Mouse (Mus musculus): ENCODE measurements around the gene Rab17.

The Rab17 gene

DNA sequence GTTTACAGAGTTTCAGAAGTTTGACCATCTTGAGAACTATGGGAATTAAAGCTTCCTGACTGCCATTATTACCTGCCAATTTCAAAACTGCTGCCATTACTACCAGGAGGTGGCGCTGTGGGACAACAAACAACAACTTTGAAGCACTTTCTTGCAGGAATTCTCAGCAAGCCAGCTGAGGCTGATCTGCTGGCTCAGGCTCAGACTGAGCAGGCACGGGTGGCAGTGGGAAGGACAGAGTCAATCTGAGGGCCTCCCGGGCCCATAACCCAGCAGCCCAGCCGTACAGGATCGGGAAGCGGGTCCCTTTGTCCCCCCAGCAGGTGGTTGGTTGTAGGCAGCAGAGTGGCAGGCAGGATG lies 40.9 kb downstream of the Rab17 start:
- peak; percentile 71 for DNase-seq (ENCODE audit: low read depth, low spot score)

DNA sequence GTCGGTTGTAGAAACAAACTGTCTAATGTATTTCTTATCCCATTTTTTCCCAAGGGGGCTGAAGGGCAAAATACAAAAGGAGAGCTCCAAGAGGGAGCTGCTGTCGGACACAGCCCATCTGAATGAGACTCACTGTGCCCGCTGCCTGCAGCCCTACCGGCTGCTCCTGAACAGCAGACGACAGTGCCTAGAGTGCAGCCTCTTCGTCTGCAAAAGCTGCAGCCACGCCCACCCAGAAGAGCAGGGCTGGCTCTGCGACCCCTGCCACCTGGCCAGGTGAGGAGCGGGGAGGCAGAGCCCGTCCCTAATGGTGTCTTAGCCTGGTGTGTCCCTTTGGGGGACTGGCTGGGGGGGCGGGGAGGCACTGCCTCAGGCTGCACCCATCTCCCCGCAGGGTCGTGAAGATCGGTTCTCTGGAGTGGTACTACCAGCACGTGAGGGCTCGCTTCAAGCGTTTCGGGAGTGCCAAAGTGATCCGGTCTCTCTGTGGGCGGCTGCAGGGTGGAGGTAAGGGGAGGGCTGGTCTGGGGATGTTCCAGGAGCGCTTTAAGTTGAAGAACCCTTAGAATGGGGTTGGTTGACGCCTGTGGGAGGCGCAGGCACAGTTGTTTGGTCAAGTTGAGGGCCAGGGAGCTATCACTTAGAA lies 41.4 kb downstream of the Rab17 start:
- no peak for DNase-seq (ENCODE audit: low read depth, low spot score)

DNA sequence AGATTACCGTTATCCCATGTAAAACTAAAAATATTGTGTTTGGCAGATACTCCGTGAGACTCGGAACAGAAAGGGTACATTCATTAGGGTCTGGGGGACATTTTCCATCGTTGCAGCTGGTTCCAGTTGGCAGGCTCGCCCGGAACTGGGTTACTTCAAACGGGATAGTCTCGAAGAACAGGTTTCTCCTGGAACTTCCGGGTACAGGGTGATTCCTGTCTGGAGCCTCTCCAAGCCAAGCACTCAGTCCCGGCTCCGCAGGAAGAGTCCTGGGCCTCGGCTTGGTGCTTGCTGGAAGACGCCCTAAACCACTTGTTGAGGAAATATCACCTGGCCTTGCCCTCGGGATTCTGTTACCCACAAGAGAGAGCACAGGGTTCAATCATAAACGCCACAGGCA lies 42.2 kb downstream of the Rab17 start:
- DNase-seq (ENCODE audit: low read depth, low spot score) = no peak

GRCm38 (mm10) chr1:90926030-90926429 lies 43.4 kb downstream of the Rab17 start:
- no peak for DNase-seq (ENCODE audit: low read depth, low spot score)

DNA sequence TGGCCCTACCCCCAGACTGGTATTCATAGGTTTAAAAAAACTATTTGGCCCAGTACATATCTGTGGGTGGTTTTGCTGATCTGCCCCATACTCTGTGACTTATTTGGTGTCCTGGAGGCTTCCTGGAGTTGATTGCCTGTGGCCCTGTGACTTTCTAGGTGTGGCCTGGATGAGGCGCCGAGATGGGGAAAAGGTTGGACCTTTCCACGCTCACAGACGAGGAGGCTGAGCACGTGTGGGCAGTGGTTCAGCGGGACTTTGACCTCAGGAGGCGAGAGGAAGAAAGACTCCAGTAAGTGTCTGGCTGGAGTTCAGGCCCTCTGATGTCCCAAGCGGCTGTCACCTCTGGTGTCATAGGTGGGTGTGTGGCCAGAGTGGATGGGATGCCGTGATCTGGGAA lies 47.8 kb downstream of the Rab17 start:
- no peak for DNase-seq (ENCODE audit: low read depth, low spot score)

DNA sequence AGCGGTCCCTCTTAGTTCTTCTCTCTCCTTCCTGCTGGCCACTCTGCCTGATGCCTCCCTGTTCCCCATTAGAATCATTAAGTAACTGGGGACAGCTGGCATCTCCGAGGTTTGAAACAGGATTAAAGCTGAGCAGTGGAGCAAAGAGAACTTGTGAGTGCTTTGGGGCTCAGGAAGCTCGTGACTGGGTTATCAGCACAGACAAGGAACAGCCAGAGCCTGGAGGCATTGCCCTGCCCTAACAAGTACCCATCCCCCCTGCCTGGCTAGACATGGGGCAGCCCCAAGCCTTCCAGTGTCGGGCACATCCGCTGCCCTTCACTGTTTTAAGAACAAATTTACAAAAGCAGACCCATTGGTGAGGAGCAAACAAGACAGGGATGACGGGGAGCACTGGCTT lies 52.0 kb downstream of the Rab17 start:
- no peak for DNase-seq (ENCODE audit: low read depth, low spot score)

GRCm38 (mm10) chr1:90914948-90915569 lies 54.4 kb downstream of the Rab17 start, which contains the start of gene Mlph:
Gene Mlph, plus strand, starts transcription at chr1:90915085.
- DNase-seq (ENCODE audit: low read depth, low spot score) = no peak

DNA sequence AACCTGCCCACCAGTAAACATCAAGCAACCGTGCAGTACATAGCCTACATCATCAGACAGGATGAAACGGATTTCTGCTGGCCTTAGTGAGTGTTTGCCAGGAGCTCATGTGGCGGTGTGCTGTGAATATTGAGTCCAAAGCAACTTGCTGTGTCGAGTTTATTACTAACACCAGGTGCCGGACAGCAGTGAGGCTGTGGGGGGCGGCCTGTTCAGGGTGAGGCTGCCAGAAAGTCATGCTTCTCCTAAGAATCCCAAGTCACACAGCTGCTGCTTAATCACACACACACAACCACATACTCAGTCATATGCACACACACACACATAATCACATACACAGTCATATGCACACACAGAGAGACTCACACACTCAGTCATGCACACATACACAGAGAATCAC lies 56.2 kb downstream of the Rab17 start:
- no peak for DNase-seq (ENCODE audit: low read depth, low spot score)

GRCm38 (mm10) chr1:90909631-90910152 lies 59.8 kb downstream of the Rab17 start:
- no peak for DNase-seq (ENCODE audit: low read depth, low spot score)

GRCm38 (mm10) chr1:90909161-90909560 lies 60.3 kb downstream of the Rab17 start:
- no peak for DNase-seq (ENCODE audit: low read depth, low spot score)
